ENCODE assay signal across 8 mouse cellular contexts in genomic region chr5:15506575-15507308, GRCm38 (mm10). TPM values are rescaled to one million over a fixed set of nuclear protein-coding genes. Genes with fewer than 3 reads are reported as not detected.
DNase-seq lines count a peak whose midpoint lies in the region; ATAC-seq and TF ChIP-seq lines count a peak whose summit lies in the region.
"Had no signal": no experiment of that assay in that cellular context is flagged by ENCODE, and none has a peak within 500 bp of the region (broad histone marks: within the 10 kb centered on the region; RNA-seq: fewer than 3 reads in every experiment).

No protein-coding gene starts in this region.

- 49% methylated on average over 16 of the region's 16 CpGs for WGBS in kidney, postnatal 0 days
- 49% methylated on average over 16 of the region's 16 CpGs for WGBS in midbrain, embryonic 14.5 days

- TF ChIP-seq POLR2A in bone marrow macrophage, adult 2 months (IDR thresholded peaks at IDR 0.05; ENCODE audit: borderline replicate concordance, low read depth, low read length): no peak

- no peak overlapping the region for H3K9ac ChIP-seq in kidney, postnatal 0 days (ENCODE audit: low read depth, low read length)
- H3K9ac ChIP-seq in midbrain, embryonic 14.5 days (replicated peaks; ENCODE audit: low read length): no peak overlapping the region

- no peaks in the 10 kb centered on the region for H3K36me3 ChIP-seq in kidney, postnatal 0 days (ENCODE audit: insufficient read depth, low read length)
- H3K36me3 ChIP-seq in midbrain, embryonic 14.5 days (ENCODE audit: control insufficient read depth, insufficient read depth, low read length): no peaks in the 10 kb centered on the region

- peak; percentile 69 for TF ChIP-seq CTCF in bone marrow macrophage, adult 2 months (IDR thresholded peaks at IDR 0.05; ENCODE audit: low read depth, low read length)
- TF ChIP-seq CTCF in kidney, postnatal 0 days (IDR thresholded peaks at IDR 0.05; ENCODE audit: low read depth): peak; percentile 92

- ATAC-seq in kidney, postnatal 0 days (replicated peaks; ENCODE audit: low FRiP score, low read depth): peak; percentile 76; the same call in 1 of the 2 replicates
- peak; percentile 73; the same call in 1 of the 2 replicates for ATAC-seq in midbrain, embryonic 14.5 days (ENCODE audit: low FRiP score, low TSS enrichment)

- peak; percentile 18 for DNase-seq in urinary bladder, postnatal 14 days (ENCODE audit: low spot score)
- no peak for DNase-seq in urinary bladder, postnatal 4 days (ENCODE audit: low spot score in 2 of 2)
- peak; percentile 41 for DNase-seq in gastrocnemius, postnatal 10 days
- DNase-seq in kidney, postnatal 0 days (ENCODE audit: low spot score): peak; percentile 67
- peak; percentile 78 for DNase-seq in midbrain, embryonic 14.5 days
- peak; percentile 48 for DNase-seq in yolk sac, embryonic 10.5 days (ENCODE audit: low spot score)

- no peak overlapping the region for H3K4me3 ChIP-seq in bone marrow macrophage, adult 2 months (ENCODE audit: insufficient read depth, low read length)
- no peak overlapping the region for H3K4me3 ChIP-seq in kidney, postnatal 0 days (replicated peaks; ENCODE audit: low read depth, low read length)
- H3K4me3 ChIP-seq in midbrain, embryonic 14.5 days (replicated peaks; ENCODE audit: low read depth, low read length): peak overlapping the region; percentile 1; the same call in 1 of the 2 replicates

- no peaks in the 10 kb centered on the region for H3K4me1 ChIP-seq in bone marrow macrophage, adult 2 months (ENCODE audit: control insufficient read depth, insufficient read depth, low read length)
- no peaks in the 10 kb centered on the region for H3K4me1 ChIP-seq in kidney, postnatal 0 days (replicated peaks; ENCODE audit: insufficient read depth, low read length)
- no peaks in the 10 kb centered on the region for H3K4me1 ChIP-seq in midbrain, embryonic 14.5 days (ENCODE audit: control insufficient read depth, insufficient read depth, low read length)

- H3K27me3 ChIP-seq in kidney, postnatal 0 days (ENCODE audit: insufficient read depth, low read length): no peaks in the 10 kb centered on the region
- no peaks in the 10 kb centered on the region for H3K27me3 ChIP-seq in midbrain, embryonic 14.5 days (ENCODE audit: control insufficient read depth, insufficient read depth, low read length)

- H3K9me3 ChIP-seq in kidney, postnatal 0 days (replicated peaks; ENCODE audit: low read length): no peaks in the 10 kb centered on the region
- H3K9me3 ChIP-seq in midbrain, embryonic 14.5 days (ENCODE audit: control insufficient read depth, low read length): peaks cover 33% of the 10 kb centered on the region

- no peak overlapping the region for H3K27ac ChIP-seq in bone marrow macrophage, adult 2 months (ENCODE audit: insufficient read depth, low read depth, low read length)
- no peak overlapping the region for H3K27ac ChIP-seq in kidney, postnatal 0 days
- no peak overlapping the region for H3K27ac ChIP-seq in midbrain, embryonic 14.5 days (replicated peaks; ENCODE audit: low read depth, low read length)

- peak overlapping the region; percentile 7; the same call in 1 of the 2 replicates for H3K4me2 ChIP-seq in kidney, postnatal 0 days (ENCODE audit: low read length)
- peak overlapping the region; percentile 18 for H3K4me2 ChIP-seq in midbrain, embryonic 14.5 days (ENCODE audit: low read length)

RNA-seq across cellular contexts. Expression of gene Gm21190, which starts 22.3 kb away (rescaled TPM):
- not detected in 2 replicates for polyA plus RNA-seq in bone marrow macrophage, adult 2 months (2012; ENCODE audit: insufficient read depth, insufficient read length, missing spikeins)
- total RNA-seq in gastrocnemius, postnatal 10 days (2021): not detected
- polyA plus RNA-seq in kidney, postnatal 0 days (2015; fragmentation: Nextera tagmentation; extraction: Ambion mirVana): not detected in 2 replicates
- polyA plus RNA-seq in midbrain, embryonic 14.5 days (2014; fragmentation: Nextera tagmentation; extraction: Ambion mirVana): not detected in 2 replicates
- total RNA-seq: layer of hippocampus, postnatal 25 days had no signal

RNA-seq across cellular contexts. Expression of gene Gm21149, which starts 30.4 kb away (rescaled TPM):
- polyA plus RNA-seq in bone marrow macrophage, adult 2 months (2012; ENCODE audit: insufficient read depth, insufficient read length, missing spikeins): not detected in 2 replicates
- total RNA-seq in gastrocnemius, postnatal 10 days (2021): not detected
- polyA plus RNA-seq in kidney, postnatal 0 days (2015; fragmentation: Nextera tagmentation; extraction: Ambion mirVana): not detected in 2 replicates
- not detected in 2 replicates for polyA plus RNA-seq in midbrain, embryonic 14.5 days (2014; fragmentation: Nextera tagmentation; extraction: Ambion mirVana)
- total RNA-seq: layer of hippocampus, postnatal 25 days had no signal

Comparison
In these comparisons a context has a peak if more than half of its experiments do, and no peak if none do; other contexts are left out.
1. DNase-seq: peak in urinary bladder, postnatal 14 days (single experiment), gastrocnemius, postnatal 10 days (single experiment), kidney, postnatal 0 days (single experiment), midbrain, embryonic 14.5 days (single experiment) and yolk sac, embryonic 10.5 days (single experiment); none in urinary bladder, postnatal 4 days (0 of 2).